In genomic region chr17:88626347-88626811, GRCm38 (mm10) we compare ENCODE assay signal across 9 mouse cellular contexts. TPM values are rescaled to one million over a fixed set of nuclear protein-coding genes. Genes with fewer than 3 reads are reported as not detected.
A peak's percentile ranks its signal among the peaks of the same experiment; 100 is the strongest.
DNase-seq lines count a peak whose midpoint lies in the region; ATAC-seq and TF ChIP-seq lines count a peak whose summit lies in the region.
"Had no signal": no experiment of that assay in that cellular context is flagged by ENCODE, and none has a peak within 500 bp of the region (broad histone marks: within the 10 kb centered on the region; RNA-seq: fewer than 3 reads in every experiment).

No protein-coding gene starts in this region.

- no peak overlapping the region for H3K4me2 ChIP-seq in hindbrain, embryonic 11.5 days (replicated peaks; ENCODE audit: low read depth, low read length)
- H3K4me2 ChIP-seq in limb, embryonic 13.5 days (replicated peaks) = peak overlapping the region; percentile 49

- no peak overlapping the region; the same call in 1 of the 2 replicates for H3K27ac ChIP-seq in hindbrain, embryonic 11.5 days (ENCODE audit: low read depth, low read length)
- peak overlapping the region; percentile 91 for H3K27ac ChIP-seq in limb, embryonic 13.5 days

- WGBS in hindbrain, embryonic 11.5 days = 30% methylated on average over 7 of the region's 7 CpGs
- WGBS in limb, embryonic 13.5 days = 25% methylated on average over 7 of the region's 7 CpGs

- H3K9me3 ChIP-seq in E14TG2a.4 (ENCODE audit: low read length) = no peaks in the 10 kb centered on the region
- no peaks in the 10 kb centered on the region for H3K9me3 ChIP-seq in hindbrain, embryonic 11.5 days (ENCODE audit: control insufficient read depth, low read length)
- H3K9me3 ChIP-seq in limb, embryonic 13.5 days = no peaks in the 10 kb centered on the region

- H3K9ac ChIP-seq in hindbrain, embryonic 11.5 days (ENCODE audit: low read depth, low read length) = no peak overlapping the region
- H3K9ac ChIP-seq in limb, embryonic 13.5 days = no peak overlapping the region

- peak; percentile 24 for DNase-seq in brain, embryonic 14.5 days (ENCODE audit: low read depth)
- peak; percentile 26 for DNase-seq in hindbrain, embryonic 11.5 days (ENCODE audit: low spot score)
- no peak for DNase-seq in thymus, adult 18-20 months
- no peak for DNase-seq in cerebellum, adult 11 months

- 0 out of 2 replicates have a peak, but pooled peaks have one; percentile 14 for ATAC-seq in hindbrain, embryonic 11.5 days (ENCODE audit: low FRiP score)
- peak; percentile 42 for ATAC-seq in limb, embryonic 13.5 days (ENCODE audit: low FRiP score, low read depth)
- ATAC-seq in cerebellum, adult (ENCODE audit: insufficient number of reproducible peaks, low FRiP score, low TSS enrichment) = no peak
- no peak for ATAC-seq in granulocyte monocyte progenitor cell, adult 5-6 weeks (replicated peaks; ENCODE audit: poor library complexity, severe bottlenecking)

- TF ChIP-seq CTCF in E14TG2a.4 (conservative IDR thresholded peaks at IDR 0.05; ENCODE audit: low read length) = no peak
- TF ChIP-seq CTCF in brain, embryonic 14.5 days (IDR thresholded peaks at IDR 0.05; ENCODE audit: borderline replicate concordance, extremely low read depth, insufficient read depth, insufficient read length) = no peak

- H3K27me3 ChIP-seq in E14TG2a.4 (ENCODE audit: insufficient read depth, low read length) = no peaks in the 10 kb centered on the region
- no peaks in the 10 kb centered on the region for H3K27me3 ChIP-seq in hindbrain, embryonic 11.5 days (ENCODE audit: control insufficient read depth, insufficient read depth, low read length)
- no peaks in the 10 kb centered on the region for H3K27me3 ChIP-seq in limb, embryonic 13.5 days

- peaks cover 74% of the 10 kb centered on the region for H3K4me1 ChIP-seq in E14TG2a.4 (replicated peaks; ENCODE audit: low read depth, low read length)
- H3K4me1 ChIP-seq in hindbrain, embryonic 11.5 days (replicated peaks; ENCODE audit: control insufficient read depth, insufficient read depth, low read length) = no peaks in the 10 kb centered on the region
- H3K4me1 ChIP-seq in limb, embryonic 13.5 days = peaks cover 71% of the 10 kb centered on the region

- H3K4me3 ChIP-seq in E14TG2a.4 (replicated peaks; ENCODE audit: low read length) = peak overlapping the region; percentile 77
- no peak overlapping the region for H3K4me3 ChIP-seq in hindbrain, embryonic 11.5 days (ENCODE audit: low read depth, low read length)
- peak overlapping the region; percentile 24 for H3K4me3 ChIP-seq in limb, embryonic 13.5 days

- peaks cover 18% of the 10 kb centered on the region for H3K36me3 ChIP-seq in E14TG2a.4 (ENCODE audit: insufficient read depth, low read length)
- no peaks in the 10 kb centered on the region for H3K36me3 ChIP-seq in hindbrain, embryonic 11.5 days (ENCODE audit: control insufficient read depth, insufficient read depth, low read length)
- H3K36me3 ChIP-seq in limb, embryonic 13.5 days = peaks cover 29% of the 10 kb centered on the region

- TF ChIP-seq POLR2A in brain, embryonic 14.5 days (IDR thresholded peaks at IDR 0.05; ENCODE audit: borderline replicate concordance, extremely low read depth, insufficient read depth, insufficient read length, poor library complexity, severe bottlenecking) = no peak

RNA-seq across cellular contexts. Expression of gene Ston1, which starts 28.9 kb away (rescaled TPM):
- polyA plus RNA-seq in brain, embryonic 14.5 days (2012; rRNA removed) = 6.0 and 10.0 TPM in 2 replicates
- 4.8 and 7.2 TPM in 2 replicates for polyA plus RNA-seq in hindbrain, embryonic 11.5 days (2014; fragmentation: Nextera tagmentation; extraction: Ambion mirVana)
- polyA plus RNA-seq in limb, embryonic 13.5 days (2015; fragmentation: Nextera tagmentation; extraction: Ambion mirVana) = 9.2 and 9.8 TPM in 2 replicates
- 0.51 TPM in 1 of 2 replicates, not detected in the other for total RNA-seq in granulocyte monocyte progenitor cell, adult 5-6 weeks (2014; fragmentation: Nextera tagmentation)
- not detected in 2 replicates for total RNA-seq in granulocyte monocyte progenitor cell, adult 5-6 weeks (2017)

RNA-seq across cellular contexts. Expression of gene Gtf2a1l, which starts 42.1 kb away (rescaled TPM):
- polyA plus RNA-seq in brain, embryonic 14.5 days (2012; rRNA removed) = 0.15 and 0.16 TPM in 2 replicates
- 0.36 and 0.39 TPM in 2 replicates for polyA plus RNA-seq in hindbrain, embryonic 11.5 days (2014; fragmentation: Nextera tagmentation; extraction: Ambion mirVana)
- polyA plus RNA-seq in limb, embryonic 13.5 days (2015; fragmentation: Nextera tagmentation; extraction: Ambion mirVana) = 0.15 TPM in 1 of 2 replicates, not detected in the other
- not detected in 2 replicates for total RNA-seq in granulocyte monocyte progenitor cell, adult 5-6 weeks (2014; fragmentation: Nextera tagmentation)
- total RNA-seq in granulocyte monocyte progenitor cell, adult 5-6 weeks (2017) = not detected in 2 replicates
- polyA plus RNA-seq: large intestine, adult 2 months had no signal

Comparison
In these comparisons a context has a peak if more than half of its experiments do, and no peak if none do; other contexts are left out.
1. DNase-seq: peak in brain, embryonic 14.5 days (single experiment) and hindbrain, embryonic 11.5 days (single experiment); none in thymus, adult 18-20 months (0 of 2) and cerebellum, adult 11 months (single experiment).
2. ATAC-seq: peak in hindbrain, embryonic 11.5 days (single experiment) and limb, embryonic 13.5 days (single experiment); none in cerebellum, adult (single experiment) and granulocyte monocyte progenitor cell, adult 5-6 weeks (single experiment).